Mouse (Mus musculus) hindbrain, embryonic 14.5 days (tissue): ENCODE measurements around the gene Gtf3c3. TPM values are rescaled to one million over a fixed set of nuclear protein-coding genes. Genes with fewer than 3 reads are reported as not detected.

Source experiments
- polyA plus RNA-seq: library from polyadenylated mRNA; unstranded; fragments of >200 nt; fragmentation: Nextera tagmentation; extraction: Ambion mirVana; gene quantifications from 2 replicates; pipeline ENCODE4 v1.2.1, GENCODE M21; 2014

Gene Gtf3c3
- polyA plus RNA-seq, 1 experiment from 2014 or later: 27.4 TPM

Other genes starting within 250 kb of the Gtf3c3 start
- 7.9 and 9.2 TPM in 2 replicates for gene Hecw2, start 243.8 kb downstream of the Gtf3c3 start, polyA plus RNA-seq
- gene Ccdc150, start 188.3 kb downstream of the Gtf3c3 start, polyA plus RNA-seq: 0.20 and 0.23 TPM in 2 replicates
- gene Pgap1, start 118.7 kb upstream of the Gtf3c3 start, polyA plus RNA-seq: 39.7 and 41.3 TPM in 2 replicates